16 mouse cellular contexts compared by ENCODE assay signal in the genomic region with DNA sequence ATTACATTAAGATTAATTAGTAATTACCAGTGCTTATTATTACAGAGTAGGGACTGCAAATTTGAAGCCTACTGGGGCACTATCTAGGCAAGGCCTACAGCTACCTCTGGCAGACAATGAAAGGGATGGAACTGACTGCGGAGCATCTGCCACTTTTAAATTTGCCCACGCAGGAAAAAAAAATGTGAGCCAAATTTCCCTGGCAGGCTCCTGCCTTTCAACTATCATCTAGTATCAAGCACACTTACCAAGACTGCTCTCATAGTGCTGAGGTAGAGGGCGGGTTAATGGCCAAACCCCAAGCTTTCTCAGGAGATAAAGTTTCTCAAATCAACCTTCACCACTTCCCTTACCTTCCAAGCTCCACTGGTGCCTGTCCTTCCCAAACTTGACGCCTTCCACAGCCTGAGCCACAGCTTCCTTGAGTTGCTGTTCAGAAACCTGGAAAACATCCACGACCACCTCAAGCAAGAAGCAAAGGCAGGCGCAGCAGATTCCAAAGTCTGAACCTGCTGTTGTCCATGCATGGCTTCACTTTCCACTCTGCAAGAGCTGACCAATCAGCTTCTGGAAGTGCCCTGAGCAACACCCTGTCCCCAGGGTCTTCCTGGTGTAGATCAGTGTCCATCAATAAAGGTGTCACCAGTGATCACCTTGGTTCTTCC. TPM values are rescaled to one million over a fixed set of nuclear protein-coding genes. Genes with fewer than 3 reads are reported as not detected.
DNase-seq lines count a peak whose midpoint lies in the region; ATAC-seq and TF ChIP-seq lines count a peak whose summit lies in the region.
"Had no signal": no experiment of that assay in that cellular context is flagged by ENCODE, and none has a peak within 500 bp of the region (broad histone marks: within the 10 kb centered on the region; RNA-seq: fewer than 3 reads in every experiment).

No protein-coding gene starts in this region.

- DNase-seq in cerebellum, postnatal 4 days (ENCODE audit: low spot score in 2 of 2), result no peak
- DNase-seq in brain, adult 2 months (ENCODE audit: low read depth, low spot score), result peak; percentile 91
- DNase-seq in cerebellum, postnatal 25 days, result peak; percentile 61 to 62
- peak; percentile 63 to 75 for DNase-seq in layer of hippocampus, adult 2 months (ENCODE audit: low spot score in 2 of 2)
- no peak for DNase-seq in adrenal gland, adult 18-20 months (ENCODE audit: low spot score in 2 of 2)
- no peak for DNase-seq in thymus, adult 18-20 months
- no peak for DNase-seq in embryo, embryonic 10.5 days (ENCODE audit: low spot score)
- DNase-seq: right cerebral cortex, postnatal 14 days; thymus, adult 2 months had no signal

- no peak overlapping the region for H3K4me3 ChIP-seq in layer of hippocampus, adult 2 months
- H3K4me3 ChIP-seq: heart, embryonic 15.5 days; limb, embryonic 12.5 days; liver, embryonic 15.5 days; myocyte had no signal

- peak overlapping the region; percentile 48; the same call in 1 of the 2 replicates for H3K27ac ChIP-seq in layer of hippocampus, adult 2 months
- H3K27ac ChIP-seq: heart, embryonic 15.5 days; limb, embryonic 12.5 days; liver, embryonic 15.5 days had no signal

- no peak for TF ChIP-seq CTCF in layer of hippocampus, adult 2 months (conservative IDR thresholded peaks at IDR 0.05)

- 0 out of 2 replicates have a peak, but pooled peaks have one; percentile 45 for ATAC-seq in cerebellum, adult (ENCODE audit: insufficient number of reproducible peaks, low FRiP score, low TSS enrichment)
- ATAC-seq: activated CD4-positive, CD25-positive, alpha-beta regulatory T cell, adult 4 months; hindbrain, embryonic 16.5 days had no signal

RNA-seq across cellular contexts. Expression of gene Stard5, which starts 31.1 kb away (rescaled TPM):
- 10 to 100 TPM; 18.3 to 18.5 TPM for total RNA-seq in layer of hippocampus, adult 2 months (2021)
- 10 to 100 TPM; 22.9 to 26.0 TPM for total RNA-seq in adrenal gland, adult 18-20 months (2021)

Comparison
In these comparisons a context has a peak if more than half of its experiments do, and no peak if none do; other contexts are left out.
1. DNase-seq: peak in brain, adult 2 months (single experiment), cerebellum, postnatal 25 days (2 of 2) and layer of hippocampus, adult 2 months (2 of 2); none in cerebellum, postnatal 4 days (0 of 2), adrenal gland, adult 18-20 months (0 of 2), thymus, adult 18-20 months (0 of 2) and embryo, embryonic 10.5 days (single experiment).